Mouse (Mus musculus) cerebellum, adult 11 months (tissue): ENCODE measurements around the gene Xcl1.

ENCODE experiments used
- DNase-seq: peaks from one replicate; pipeline ENCODE4 v3.0.0; 2022

Xcl1 gene

GRCm38 (mm10) chr1:164900226-164900625 is 35.1 kb downstream of the Xcl1 start:
- DNase-seq, result no peak

GRCm38 (mm10) chr1:164899506-164899905 is 35.8 kb downstream of the Xcl1 start:
- DNase-seq, result no peak

- DNase-seq, result peak; percentile 89
Measured at GRCm38 (mm10) chr1:164898846-164899351, 36.4 kb downstream of the Xcl1 start.

- no peak for DNase-seq
Measured at GRCm38 (mm10) chr1:164897163-164897817, 38.0 kb downstream of the Xcl1 start.

DNA sequence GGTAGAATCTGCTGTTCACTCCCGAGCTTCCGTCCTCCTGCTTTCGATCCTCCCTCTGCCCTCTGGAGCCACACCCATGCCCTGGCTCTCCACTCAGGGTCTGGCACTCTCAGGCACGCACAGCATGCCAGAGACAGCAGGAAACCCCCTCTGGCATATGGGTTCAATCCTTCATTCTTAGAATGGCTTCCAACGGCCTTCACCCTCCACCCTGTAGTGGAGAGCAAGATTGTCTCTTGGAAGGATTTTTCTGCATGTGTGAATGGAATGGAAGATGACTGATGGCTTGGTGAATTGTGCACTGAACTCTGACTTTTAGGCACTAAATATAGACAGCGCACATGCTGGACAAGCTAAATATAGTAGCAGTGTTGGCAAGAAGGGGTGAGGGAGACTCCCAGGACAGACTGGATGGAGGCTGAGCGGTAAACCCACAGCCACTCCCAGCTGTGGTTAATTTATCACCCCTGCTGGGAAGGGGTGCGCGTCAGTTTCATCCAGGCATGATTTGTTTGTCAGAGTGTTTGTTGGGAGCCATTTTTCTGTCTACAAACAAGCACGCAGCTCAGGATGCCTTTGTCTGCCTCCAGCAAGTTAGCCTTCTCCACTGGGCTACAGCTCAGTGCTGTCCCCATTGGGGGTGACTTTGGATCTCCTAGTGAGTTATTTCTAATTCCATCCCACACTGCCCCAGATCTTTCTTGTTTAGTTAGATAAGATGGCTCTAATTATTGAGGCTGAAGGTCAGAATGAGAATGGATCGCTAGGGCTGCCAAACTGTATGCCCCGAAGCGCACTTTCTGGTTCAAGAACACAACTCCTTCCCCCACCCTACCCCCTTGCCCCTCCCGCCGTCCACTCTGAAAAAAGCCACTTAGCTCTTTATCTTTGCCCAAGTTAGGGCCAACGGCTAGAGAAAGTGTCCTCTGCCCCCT is 38.8 kb downstream of the Xcl1 start:
- peak; percentile 34 for DNase-seq

GRCm38 (mm10) chr1:164895806-164896205 is 39.5 kb downstream of the Xcl1 start:
- DNase-seq, result no peak

DNA sequence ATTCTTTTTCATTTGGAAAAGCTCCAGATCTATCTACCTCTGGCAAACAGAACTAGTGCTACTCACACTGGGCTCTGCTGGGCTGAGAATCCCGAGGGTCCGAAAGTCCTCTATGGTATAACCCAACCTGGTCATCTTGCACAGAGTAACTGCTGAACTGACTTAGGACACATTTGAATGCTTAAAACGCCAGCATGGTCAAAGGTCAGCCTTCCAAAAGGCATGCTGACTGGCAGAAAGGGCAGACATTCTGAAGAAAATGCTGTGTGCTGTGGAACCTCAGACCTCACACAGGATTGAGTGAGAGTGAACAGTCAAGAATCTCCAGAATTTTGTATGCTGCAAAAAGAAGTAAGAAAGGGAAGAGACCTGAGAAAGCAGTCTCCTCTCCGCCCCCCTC is 45.0 kb downstream of the Xcl1 start:
- no peak for DNase-seq

DNA sequence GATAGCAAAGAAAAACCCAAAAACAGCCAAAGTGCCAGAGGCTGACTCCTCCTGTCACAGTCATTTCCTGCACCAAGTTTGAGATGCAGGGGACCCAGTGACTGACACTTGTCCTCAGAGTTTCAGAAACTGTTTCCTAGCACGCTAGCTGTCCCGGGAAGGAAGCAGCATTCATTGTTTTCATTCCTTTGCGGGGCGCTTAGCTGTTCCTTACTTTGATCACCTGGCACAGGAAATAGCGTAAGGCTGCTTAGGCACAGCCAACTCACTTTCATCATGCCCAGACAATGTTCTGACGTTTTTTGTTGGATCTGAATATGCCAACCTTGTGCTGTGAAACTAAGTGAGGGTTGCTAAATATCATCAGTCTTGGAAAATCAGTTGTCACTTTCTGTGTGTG is 46.8 kb downstream of the Xcl1 start:
- DNase-seq, result no peak

DNA sequence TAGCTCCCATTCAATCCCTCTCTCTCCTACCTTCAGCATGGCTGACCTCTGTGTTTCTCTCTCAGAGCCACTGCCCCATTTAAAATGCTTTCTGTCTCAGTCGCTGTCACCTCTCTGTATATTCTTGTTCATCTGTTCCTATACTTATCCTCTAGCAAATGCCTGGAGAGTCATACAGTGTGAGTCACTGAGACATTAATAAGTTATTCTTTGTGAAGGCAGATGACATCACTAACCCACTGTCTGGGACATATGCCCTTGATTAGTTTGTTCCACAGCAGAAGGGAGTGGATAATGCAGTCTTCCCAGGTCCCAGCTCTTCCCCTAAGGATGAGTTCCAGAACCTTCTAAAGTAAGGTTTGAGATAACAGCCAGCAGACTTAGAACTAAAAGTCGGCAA is 47.6 kb downstream of the Xcl1 start:
- DNase-seq, result no peak

GRCm38 (mm10) chr1:164881891-164882290 is 53.4 kb downstream of the Xcl1 start:
- no peak for DNase-seq
